Mouse (Mus musculus): Measurements from ENCODE around the gene Slc15a5. TPM values are rescaled to one million over a fixed set of nuclear protein-coding genes. Genes with fewer than 3 reads are reported as not detected.

The Slc15a5 gene
- polyA plus RNA-seq, 1 experiment, result not detected

GRCm38 (mm10) chr6:138054956-138055355 lies 24.8 kb downstream of the Slc15a5 start:
- no peak for TF ChIP-seq CTCF (IDR thresholded peaks at IDR 0.05; ENCODE audit: borderline replicate concordance, extremely low read depth, insufficient read depth, insufficient read length)
- no peak for TF ChIP-seq POLR2A (IDR thresholded peaks at IDR 0.05; ENCODE audit: borderline replicate concordance, extremely low read depth, insufficient read depth, insufficient read length, poor library complexity, severe bottlenecking)
- no peak for DNase-seq (ENCODE audit: low read depth)

DNA sequence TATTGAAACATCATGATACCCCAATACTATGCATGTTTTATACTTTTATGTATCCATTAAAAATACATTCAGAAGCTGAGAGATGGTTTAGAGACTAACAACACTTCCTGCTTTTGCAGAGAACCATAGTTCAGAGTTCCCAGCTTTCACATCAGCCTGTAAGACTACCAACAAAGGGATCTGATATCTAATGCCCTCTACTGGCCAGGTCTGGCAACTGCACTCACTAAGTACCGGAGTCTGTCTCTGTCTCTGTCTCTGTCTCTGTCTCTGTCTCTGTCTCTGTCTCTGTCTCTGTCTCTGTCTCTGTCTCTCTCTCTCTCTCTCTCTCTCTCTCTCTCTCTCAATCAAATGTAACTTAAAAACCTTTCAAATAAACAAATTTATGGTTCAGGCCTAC lies 25.6 kb downstream of the Slc15a5 start:
- peak; percentile 49; the same call in 1 of the 2 replicates for TF ChIP-seq CTCF (IDR thresholded peaks at IDR 0.05; ENCODE audit: borderline replicate concordance, extremely low read depth, insufficient read depth, insufficient read length)
- TF ChIP-seq POLR2A (IDR thresholded peaks at IDR 0.05; ENCODE audit: borderline replicate concordance, extremely low read depth, insufficient read depth, insufficient read length, poor library complexity, severe bottlenecking), result no peak
- peak; percentile 27 for DNase-seq (ENCODE audit: low read depth)

DNA sequence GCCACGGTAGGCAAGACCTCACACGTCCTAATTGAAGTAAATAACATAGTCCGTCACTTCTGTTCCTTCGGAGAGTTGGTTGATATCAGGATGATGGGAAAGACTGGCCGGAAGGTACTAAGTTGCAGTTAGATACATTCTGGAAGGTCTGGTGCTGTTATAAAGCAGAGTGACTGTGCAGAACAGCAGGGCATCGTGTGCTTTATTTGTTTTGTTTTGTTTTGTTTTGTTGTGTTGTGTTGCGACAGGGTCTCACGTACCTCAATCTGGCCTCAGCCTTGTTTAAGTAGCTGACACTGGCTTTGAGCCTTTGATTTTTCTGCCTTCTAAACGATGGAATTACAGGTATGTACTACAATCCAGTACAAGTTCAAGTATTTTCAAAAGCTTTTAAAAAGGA lies 26.0 kb downstream of the Slc15a5 start:
- TF ChIP-seq POLR2A (IDR thresholded peaks at IDR 0.05; ENCODE audit: borderline replicate concordance, extremely low read depth, insufficient read depth, insufficient read length, poor library complexity, severe bottlenecking) (no peak), CTCF (IDR thresholded peaks at IDR 0.05; ENCODE audit: borderline replicate concordance, extremely low read depth, insufficient read depth, insufficient read length) (no peak)
- DNase-seq (ENCODE audit: low read depth), result no peak

DNA sequence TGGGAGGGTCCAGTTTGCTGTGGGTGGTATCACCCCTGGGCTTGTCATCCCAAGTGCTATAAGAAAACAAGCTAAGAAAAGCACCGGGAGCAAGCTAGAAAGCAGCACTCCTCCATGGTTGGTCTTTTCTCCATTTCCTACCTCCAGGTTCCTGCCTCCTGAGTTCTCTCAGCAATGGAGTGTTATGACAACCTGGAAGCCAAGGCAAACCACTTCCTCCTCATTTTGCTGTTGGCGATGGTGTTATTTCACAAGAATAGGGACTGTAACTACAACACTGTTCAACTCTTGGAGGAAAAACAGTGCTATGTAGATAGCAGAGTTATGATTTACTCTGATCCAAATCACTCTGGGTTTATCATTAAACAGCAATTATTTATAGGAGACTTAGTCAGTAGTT lies 34.4 kb downstream of the Slc15a5 start:
- TF ChIP-seq CTCF (IDR thresholded peaks at IDR 0.05; ENCODE audit: borderline replicate concordance, extremely low read depth, insufficient read depth, insufficient read length) (no peak), POLR2A (IDR thresholded peaks at IDR 0.05; ENCODE audit: borderline replicate concordance, extremely low read depth, insufficient read depth, insufficient read length, poor library complexity, severe bottlenecking) (no peak)
- no peak for DNase-seq (ENCODE audit: low read depth)

DNA sequence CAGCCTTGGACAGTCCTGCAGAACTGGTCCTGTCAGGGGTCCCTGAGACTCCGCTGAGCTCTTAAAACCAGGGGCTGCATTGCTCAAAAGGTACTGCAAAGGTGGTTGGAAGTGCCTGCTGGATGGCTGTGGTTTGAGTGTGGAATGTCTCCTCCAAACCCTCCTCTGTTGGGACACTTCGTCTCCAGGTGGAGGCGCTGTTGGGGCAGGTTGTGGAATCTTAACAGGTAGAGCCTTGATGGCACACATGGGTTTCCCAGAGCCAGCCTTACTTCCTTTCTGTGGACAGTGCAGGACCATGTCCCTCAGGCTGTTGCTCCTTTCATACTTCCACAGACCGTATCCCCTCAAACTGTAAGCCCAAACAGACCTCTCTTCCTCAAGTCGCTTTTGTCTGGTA lies 36.8 kb downstream of the Slc15a5 start:
- TF ChIP-seq CTCF (IDR thresholded peaks at IDR 0.05; ENCODE audit: borderline replicate concordance, extremely low read depth, insufficient read depth, insufficient read length) (no peak), POLR2A (IDR thresholded peaks at IDR 0.05; ENCODE audit: borderline replicate concordance, extremely low read depth, insufficient read depth, insufficient read length, poor library complexity, severe bottlenecking) (no peak)
- DNase-seq (ENCODE audit: low read depth), result no peak

DNA sequence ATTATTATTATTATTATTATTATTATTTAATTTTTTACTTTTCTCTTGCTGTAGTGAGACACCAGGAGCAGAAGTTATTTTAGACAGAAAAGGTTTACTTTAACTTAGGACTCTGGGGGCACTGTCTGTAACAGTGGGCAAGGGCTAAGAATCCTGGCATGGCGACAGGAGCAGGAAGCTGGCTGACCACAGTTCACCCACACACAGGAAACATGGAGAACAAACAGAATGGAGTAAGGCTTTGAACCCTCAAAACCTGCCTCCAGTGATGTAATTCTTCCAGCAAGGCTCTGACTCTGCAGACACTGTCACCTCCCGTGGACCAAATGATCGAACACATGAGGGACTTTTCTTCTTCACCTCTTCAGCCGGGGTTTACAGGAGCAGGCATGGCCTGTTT lies 37.9 kb downstream of the Slc15a5 start:
- TF ChIP-seq CTCF (IDR thresholded peaks at IDR 0.05; ENCODE audit: borderline replicate concordance, extremely low read depth, insufficient read depth, insufficient read length) (no peak), POLR2A (IDR thresholded peaks at IDR 0.05; ENCODE audit: borderline replicate concordance, extremely low read depth, insufficient read depth, insufficient read length, poor library complexity, severe bottlenecking) (no peak)
- DNase-seq (ENCODE audit: low read depth), result no peak

DNA sequence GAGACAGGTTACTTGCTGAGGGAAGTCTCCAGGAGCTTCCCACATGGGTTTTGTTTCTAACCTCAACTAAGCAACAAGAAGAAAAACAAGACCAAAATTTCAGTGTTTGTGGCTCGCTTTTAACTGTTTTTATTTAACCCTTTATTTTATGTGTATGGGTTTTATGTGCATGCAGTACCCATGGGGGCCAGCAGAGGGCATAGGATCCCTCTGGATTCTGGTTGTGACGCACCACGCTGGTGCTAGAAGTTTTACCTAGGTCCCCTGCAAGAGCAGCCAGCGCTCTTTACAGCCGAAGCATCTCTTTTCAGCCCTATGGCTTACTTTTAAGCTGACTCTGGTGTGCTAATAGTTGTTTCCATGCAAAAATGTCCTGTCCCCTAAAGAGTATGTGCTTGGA lies 42.1 kb downstream of the Slc15a5 start:
- TF ChIP-seq POLR2A (IDR thresholded peaks at IDR 0.05; ENCODE audit: borderline replicate concordance, extremely low read depth, insufficient read depth, insufficient read length, poor library complexity, severe bottlenecking) (no peak), CTCF (IDR thresholded peaks at IDR 0.05; ENCODE audit: borderline replicate concordance, extremely low read depth, insufficient read depth, insufficient read length) (peak; percentile 36; the same call in 1 of the 2 replicates)
- no peak for DNase-seq (ENCODE audit: low read depth)

DNA sequence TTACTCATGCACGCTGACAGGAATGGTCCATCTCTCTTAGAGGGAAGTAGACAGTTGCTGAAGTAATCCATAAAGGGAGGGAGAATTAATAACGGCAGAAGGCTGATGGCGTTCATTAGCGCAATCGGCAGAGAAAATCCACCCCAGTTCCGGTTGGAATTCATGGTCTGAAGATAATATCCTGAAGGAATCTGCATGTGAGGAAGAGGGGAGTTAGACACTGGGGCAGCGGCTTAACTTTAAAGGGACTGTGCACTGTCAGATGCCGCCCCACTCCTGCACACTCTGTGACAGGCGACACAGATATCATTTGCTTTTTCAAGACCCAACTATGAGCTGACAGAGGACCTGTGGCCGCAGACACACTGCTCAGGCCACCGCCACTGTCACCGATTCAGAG lies 42.8 kb downstream of the Slc15a5 start:
- TF ChIP-seq POLR2A (IDR thresholded peaks at IDR 0.05; ENCODE audit: borderline replicate concordance, extremely low read depth, insufficient read depth, insufficient read length, poor library complexity, severe bottlenecking) (no peak), CTCF (IDR thresholded peaks at IDR 0.05; ENCODE audit: borderline replicate concordance, extremely low read depth, insufficient read depth, insufficient read length) (no peak)
- no peak for DNase-seq (ENCODE audit: low read depth)

DNA sequence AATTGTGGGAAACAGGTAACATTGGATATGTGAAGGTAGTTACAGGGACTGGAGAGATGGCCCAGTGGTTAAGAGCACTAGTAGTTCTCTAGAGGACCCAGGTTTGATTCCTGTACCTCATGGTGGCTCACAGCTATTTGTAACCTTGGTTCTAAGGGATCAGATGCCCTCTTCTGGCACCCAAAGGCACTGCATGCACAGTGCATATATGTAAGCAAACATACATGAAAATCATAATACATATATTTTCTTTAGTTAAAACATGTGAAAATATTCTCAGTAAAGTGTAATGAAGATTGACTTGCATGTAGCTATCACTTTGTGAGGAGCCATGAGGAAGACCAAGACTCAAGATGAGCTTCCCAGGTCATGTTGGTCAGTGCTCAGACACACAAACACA lies 62.8 kb downstream of the Slc15a5 start:
- TF ChIP-seq POLR2A (IDR thresholded peaks at IDR 0.05; ENCODE audit: borderline replicate concordance, extremely low read depth, insufficient read depth, insufficient read length, poor library complexity, severe bottlenecking) (no peak), CTCF (IDR thresholded peaks at IDR 0.05; ENCODE audit: borderline replicate concordance, extremely low read depth, insufficient read depth, insufficient read length) (no peak)
- DNase-seq (ENCODE audit: low read depth), result no peak

- DNase-seq (ENCODE audit: low read depth), result peak; percentile 9
- TF ChIP-seq CTCF (IDR thresholded peaks at IDR 0.05; ENCODE audit: borderline replicate concordance, extremely low read depth, insufficient read depth, insufficient read length), result no peak
- TF ChIP-seq POLR2A (IDR thresholded peaks at IDR 0.05; ENCODE audit: borderline replicate concordance, extremely low read depth, insufficient read depth, insufficient read length, poor library complexity, severe bottlenecking), result no peak
Observed at GRCm38 (mm10) chr6:138014976-138015674, 64.6 kb downstream of the Slc15a5 start.

DNA sequence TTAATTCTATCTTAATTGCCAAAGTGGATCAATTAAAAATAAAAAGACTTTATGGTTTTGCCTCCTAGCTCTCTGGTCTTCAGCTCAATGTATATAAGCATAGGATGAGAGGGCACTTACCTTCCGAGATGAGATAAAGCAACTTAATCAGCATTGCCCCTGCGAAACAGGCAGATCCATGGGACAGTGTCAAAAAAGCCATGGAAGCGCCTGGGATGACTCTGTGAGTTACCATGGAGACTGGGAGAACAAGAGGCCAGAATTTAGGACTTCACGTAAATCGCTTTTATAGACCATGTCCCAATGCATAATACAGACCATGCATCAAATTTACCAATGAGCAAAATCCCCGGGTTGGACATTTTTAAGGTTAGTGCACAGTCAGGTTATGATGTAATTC lies 67.8 kb downstream of the Slc15a5 start:
- no peak for DNase-seq (ENCODE audit: low read depth)
- TF ChIP-seq CTCF (IDR thresholded peaks at IDR 0.05; ENCODE audit: borderline replicate concordance, extremely low read depth, insufficient read depth, insufficient read length) (no peak), POLR2A (IDR thresholded peaks at IDR 0.05; ENCODE audit: borderline replicate concordance, extremely low read depth, insufficient read depth, insufficient read length, poor library complexity, severe bottlenecking) (no peak)

- TF ChIP-seq POLR2A (IDR thresholded peaks at IDR 0.05; ENCODE audit: borderline replicate concordance, extremely low read depth, insufficient read depth, insufficient read length, poor library complexity, severe bottlenecking), result no peak
- no peak for TF ChIP-seq CTCF (IDR thresholded peaks at IDR 0.05; ENCODE audit: borderline replicate concordance, extremely low read depth, insufficient read depth, insufficient read length)
- peak; percentile 76 for DNase-seq (ENCODE audit: low read depth)
Observed at GRCm38 (mm10) chr6:138007705-138008104, 72.0 kb downstream of the Slc15a5 start.
